Mouse (Mus musculus): ENCODE measurements around the gene Zmat5. TPM values are rescaled to one million over a fixed set of nuclear protein-coding genes. Genes with fewer than 3 reads are reported as not detected.

Gene Zmat5
- not detected for polyA plus RNA-seq (2014; fragmentation: Illumina TruSeq; extraction: RNeasy Lipid Tissue Mini Kit (QIAGEN cat#74804); ENCODE audit: low read depth, low replicate concordance)

DNA sequence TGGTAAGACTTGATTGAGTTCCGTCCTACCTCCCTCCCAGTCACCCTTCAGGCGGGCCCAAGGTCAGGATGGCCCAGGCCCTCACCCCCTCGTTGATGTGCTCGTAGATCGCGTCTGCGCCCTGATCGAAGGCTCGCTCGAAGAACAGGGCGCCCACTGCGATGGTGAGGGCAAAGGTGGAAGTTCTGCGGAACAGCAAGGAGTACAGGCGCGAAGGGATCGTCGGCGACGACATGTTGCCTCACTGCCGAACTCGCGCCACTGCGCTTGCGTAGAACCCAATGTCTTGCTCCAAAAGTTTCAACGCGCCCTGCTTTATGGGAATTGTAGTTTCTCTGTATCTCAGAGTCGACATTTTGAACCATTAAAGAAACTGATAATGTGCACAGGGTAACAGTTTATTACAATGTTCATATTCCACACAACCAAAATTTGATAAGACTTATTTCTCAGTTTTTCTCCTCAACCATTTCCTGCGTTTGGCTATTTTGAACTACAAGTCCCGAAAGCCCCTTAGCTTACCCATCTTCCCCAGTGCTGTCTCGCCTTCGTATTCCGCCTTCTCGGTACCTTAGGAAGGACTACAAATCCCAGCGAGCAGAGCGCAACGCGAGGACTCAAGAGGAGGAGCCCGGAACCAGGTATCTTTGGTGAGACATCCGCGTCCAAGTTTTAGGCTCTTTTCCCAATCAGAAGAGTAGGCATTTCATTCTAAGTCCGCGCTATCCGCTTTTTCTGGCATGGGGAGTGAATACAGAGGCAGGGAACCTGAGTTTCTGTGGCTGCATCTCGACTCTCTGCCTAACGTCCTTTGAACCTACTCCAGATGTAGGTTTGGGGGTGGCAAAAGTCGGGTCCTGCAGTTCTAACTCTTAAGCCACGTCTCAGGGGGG lies at the start of gene Zmat5, which contains the start of gene Uqcr10:
Gene Zmat5, plus strand, starts transcription at position 607 of the 893 bp plus-strand sequence.
Gene Uqcr10, minus strand, starts transcription at position 271 of the 893 bp plus-strand sequence.

GRCm38 (mm10) chr11:4746733-4747132 lies 42.3 kb downstream of the Zmat5 start, which contains the start of gene Cabp7:
Cabp7 (minus strand) TSS chr11:4746778.

Other genes starting within 250 kb of the Zmat5 start
- gene Mtmr3, start 109.8 kb upstream of the Zmat5 start, polyA plus RNA-seq (2014; fragmentation: Illumina TruSeq; extraction: RNeasy Lipid Tissue Mini Kit (QIAGEN cat#74804); ENCODE audit: low read depth, low replicate concordance) = 7.6 TPM
- not detected for gene Gm11032, start 84.6 kb upstream of the Zmat5 start, polyA plus RNA-seq (2014; fragmentation: Illumina TruSeq; extraction: RNeasy Lipid Tissue Mini Kit (QIAGEN cat#74804); ENCODE audit: low read depth, low replicate concordance)
- gene Ascc2, start 66.9 kb upstream of the Zmat5 start, polyA plus RNA-seq (2014; fragmentation: Illumina TruSeq; extraction: RNeasy Lipid Tissue Mini Kit (QIAGEN cat#74804); ENCODE audit: low read depth, low replicate concordance) = 6.0 TPM
- gene Uqcr10, start 336 bp upstream of the Zmat5 start, polyA plus RNA-seq (2014; fragmentation: Illumina TruSeq; extraction: RNeasy Lipid Tissue Mini Kit (QIAGEN cat#74804); ENCODE audit: low read depth, low replicate concordance) = 30.9 TPM
- gene Cabp7, start 42.1 kb downstream of the Zmat5 start, polyA plus RNA-seq (2014; fragmentation: Illumina TruSeq; extraction: RNeasy Lipid Tissue Mini Kit (QIAGEN cat#74804); ENCODE audit: low read depth, low replicate concordance) = not detected
- gene Nf2, start 144.9 kb downstream of the Zmat5 start, polyA plus RNA-seq (2014; fragmentation: Illumina TruSeq; extraction: RNeasy Lipid Tissue Mini Kit (QIAGEN cat#74804); ENCODE audit: low read depth, low replicate concordance) = 22.1 TPM
- 218 TPM for gene Nipsnap1, start 169.3 kb downstream of the Zmat5 start, polyA plus RNA-seq (2014; fragmentation: Illumina TruSeq; extraction: RNeasy Lipid Tissue Mini Kit (QIAGEN cat#74804); ENCODE audit: low read depth, low replicate concordance)
- 5.0 TPM for gene Thoc5, start 190.6 kb downstream of the Zmat5 start, polyA plus RNA-seq (2014; fragmentation: Illumina TruSeq; extraction: RNeasy Lipid Tissue Mini Kit (QIAGEN cat#74804); ENCODE audit: low read depth, low replicate concordance)
- gene Nefh, start 243.4 kb downstream of the Zmat5 start, polyA plus RNA-seq (2014; fragmentation: Illumina TruSeq; extraction: RNeasy Lipid Tissue Mini Kit (QIAGEN cat#74804); ENCODE audit: low read depth, low replicate concordance) = 0.21 TPM

Measured in liver, adult 10 weeks (tissue).